Mouse (Mus musculus) heart, postnatal 0 days (tissue): ENCODE measurements around the gene Igfbp6. TPM values are rescaled to one million over a fixed set of nuclear protein-coding genes. Genes with fewer than 3 reads are reported as not detected.

Source experiments
- ATAC-seq: fragments of 200-750 bp; cut with Nextera tagmentation; 2 replicates; pipeline ENCODE4 v1.8.0; 2017; ENCODE audit warnings: low read depth, moderate number of reproducible peaks, moderate library complexity; ENCODE audit not compliant: insufficient read depth
- DNase-seq: peaks from one replicate; pipeline ENCODE4 v3.0.0-alpha.2; 2016; ENCODE audit warnings: low spot score
- H3K27ac ChIP-seq: fragments of 300-500 bp; sonication (generic); 2 replicates; pipeline ENCODE4 v1.5.1; 2014; ENCODE audit warnings: low read depth, mild to moderate bottlenecking
- H3K27me3 ChIP-seq: fragments of 300-500 bp; sonication (generic); 2 replicates; pipeline ENCODE4 v1.6.1; 2014; ENCODE audit warnings: low read length, mixed read lengths; ENCODE audit not compliant: control insufficient read depth, insufficient read depth
- H3K36me3 ChIP-seq: fragments of 300-500 bp; sonication (generic); replicated peaks from 2 replicates; pipeline ENCODE4 v1.6.1; 2014; ENCODE audit warnings: low read length, mixed read lengths; ENCODE audit not compliant: control insufficient read depth, insufficient read depth
- H3K4me1 ChIP-seq: fragments of 300-500 bp; sonication (generic); 2 replicates; pipeline ENCODE4 v1.6.1; 2014; ENCODE audit warnings: antibody characterized with exemption; ENCODE audit not compliant: control insufficient read depth, insufficient read depth
- H3K4me2 ChIP-seq: fragments of 300-500 bp; sonication (generic); 2 replicates; pipeline ENCODE4 v1.6.1; 2014; ENCODE audit warnings: low read depth, mild to moderate bottlenecking, low read length, moderate library complexity
- H3K4me3 ChIP-seq: fragments of 300-500 bp; sonication (generic); 2 replicates; pipeline ENCODE4 v1.5.1; 2014; ENCODE audit warnings: low read depth, low read length
- H3K9ac ChIP-seq: fragments of 300-500 bp; sonication (generic); replicated peaks from 2 replicates; pipeline ENCODE4 v1.6.1; 2014; ENCODE audit warnings: low read depth, low read length, mixed read lengths
- H3K9me3 ChIP-seq: fragments of 300-500 bp; sonication (generic); replicated peaks from 2 replicates; pipeline ENCODE4 v1.6.1; 2016; ENCODE audit warnings: low read length; ENCODE audit not compliant: control insufficient read depth
- CTCF ChIP-seq: IDR thresholded peaks from 2 replicates; pipeline ENCODE4 v1.5.1; 2016; ENCODE audit warnings: antibody characterized with exemption, control low read depth, low read depth
- EP300 ChIP-seq: IDR thresholded peaks from 2 replicates; pipeline ENCODE4 v1.6.1; 2016; ENCODE audit warnings: antibody characterized with exemption, low read depth
- WGBS: fragments of 180-500 bp; shearing (Covaris S2); extraction: QIAGEN DNeasy Blood & Tissue Kit; methylation state at CpG from one replicate; pipeline ENCODE4 v1.1.7; 2014; 5-methylcytosine and 5-hydroxymethylcytosine counted together
- polyA plus RNA-seq: library from polyadenylated mRNA; unstranded; fragments of >200 nt; fragmentation: Nextera tagmentation; extraction: Ambion mirVana; gene quantifications from 2 replicates; pipeline ENCODE4 v1.2.1, GENCODE M21; 2015
- total RNA-seq: library from RNA; depleted of rRNA; stranded (reverse); fragments of >200 nt; gene quantifications from 2 replicates; pipeline ENCODE4 v1.2.3, GENCODE M21; 2014; ENCODE audit warnings: low replicate concordance

The Igfbp6 gene
- total and polyA plus RNA-seq, 2 experiments from 2014 or later = 24.2 to 30.5 TPM

- Histone ChIP-seq H3K4me2 (peak overlapping the region; percentile 77), H3K9me3 (no peaks in the 10 kb centered on the region), H3K9ac (peak overlapping the region; percentile 68), H3K4me3 (peak overlapping the region; percentile 56), H3K27ac (peak overlapping the region; percentile 99), H3K27me3 (no peaks in the 10 kb centered on the region), H3K4me1 (peaks cover 40% of the 10 kb centered on the region), H3K36me3 (peaks cover 25% of the 10 kb centered on the region)
- TF ChIP-seq EP300 (no peak), CTCF (no peak)
- DNase-seq = no peak
- 16% methylated on average over 8 of the region's 8 CpGs for WGBS
- ATAC-seq = no peak
Measured at GRCm38 (mm10) chr15:102099771-102100160, 44.4 kb upstream of the Igfbp6 start.

- WGBS = under 1% methylated on average over 64 of the region's 82 CpGs
- H3K9me3 ChIP-seq = no peaks in the 10 kb centered on the region
- TF ChIP-seq EP300 = no peak
- TF ChIP-seq CTCF = peak; percentile 48
- peak; percentile 77 for DNase-seq
- H3K36me3 ChIP-seq = peaks cover 19% of the 10 kb centered on the region
- H3K4me1 ChIP-seq = peaks cover 42% of the 10 kb centered on the region
- H3K4me2 ChIP-seq = peak within 1 kb of the TSS; percentile 77
- ATAC-seq = peak; percentile 43
- no peaks in the 10 kb centered on the region for H3K27me3 ChIP-seq
- H3K9ac ChIP-seq = peak within 1 kb of the TSS; percentile 68
- peak within 1 kb of the TSS; percentile 99 for H3K27ac ChIP-seq
- H3K4me3 ChIP-seq = peak within 1 kb of the TSS; percentile 56
Measured at GRCm38 (mm10) chr15:102100161-102100981, 43.8 kb upstream of the Igfbp6 start, which contains the start of gene Tns2. Gene Tns2, plus strand, starts transcription at chr15:102100413.

GRCm38 (mm10) chr15:102100996-102101671, 43.0 kb upstream of the Igfbp6 start:
- H3K4me1 ChIP-seq = peaks cover 50% of the 10 kb centered on the region
- peak overlapping the region; percentile 99 for H3K27ac ChIP-seq
- no peaks in the 10 kb centered on the region for H3K27me3 ChIP-seq
- no peak for ATAC-seq
- DNase-seq = peak; percentile 29
- H3K9me3 ChIP-seq = no peaks in the 10 kb centered on the region
- H3K4me2 ChIP-seq = peak overlapping the region; percentile 77
- peak overlapping the region; percentile 68 for H3K9ac ChIP-seq
- H3K4me3 ChIP-seq = peak overlapping the region; percentile 56
- H3K36me3 ChIP-seq = peaks cover 15% of the 10 kb centered on the region
- TF ChIP-seq EP300 = no peak
- no peak for TF ChIP-seq CTCF
- WGBS = 24% methylated on average over 10 of the region's 10 CpGs

- Histone ChIP-seq H3K27me3 (no peaks in the 10 kb centered on the region), H3K36me3 (peaks cover 21% of the 10 kb centered on the region; the same call in 1 of the 2 replicates), H3K9ac (peak overlapping the region; percentile 84), H3K4me1 (peaks cover 53% of the 10 kb centered on the region), H3K9me3 (no peaks in the 10 kb centered on the region), H3K4me3 (peak overlapping the region; percentile 56), H3K27ac (peak overlapping the region; percentile 99), H3K4me2 (peak overlapping the region; percentile 77)
- peak; percentile 91 for TF ChIP-seq EP300
- TF ChIP-seq CTCF = no peak
- DNase-seq (peak; percentile 89), ATAC-seq (peak; percentile 45)
- WGBS = 6% methylated on average over 11 of the region's 11 CpGs
Measured at GRCm38 (mm10) chr15:102101672-102102541, 42.3 kb upstream of the Igfbp6 start.

GRCm38 (mm10) chr15:102102548-102103121, 41.5 kb upstream of the Igfbp6 start:
- Histone ChIP-seq H3K4me2 (peak overlapping the region; percentile 77), H3K9me3 (no peaks in the 10 kb centered on the region), H3K9ac (peak overlapping the region; percentile 84), H3K36me3 (peaks cover 20% of the 10 kb centered on the region), H3K27ac (peak overlapping the region; percentile 99), H3K4me3 (peak overlapping the region; percentile 56), H3K4me1 (peaks cover 55% of the 10 kb centered on the region), H3K27me3 (no peaks in the 10 kb centered on the region)
- 13% methylated on average over 6 of the region's 6 CpGs for WGBS
- TF ChIP-seq EP300 = peak; percentile 51; the same call in 1 of the 2 replicates
- no peak for TF ChIP-seq CTCF
- peak; percentile 18 for ATAC-seq
- peak; percentile 67 for DNase-seq
